Mouse (Mus musculus) mouse embryonic stem cell (cell line): Measurements from ENCODE around the gene Vhl.

Experiments
- in situ Hi-C, 2 experiments: fragments of 300-500 bp; cut with MboI; formaldehyde crosslinking; loops; 1 replicate in 1 of 2; 3 replicates in 1 of 2; pipeline ENCODE4 v1.14.3; 2019 to 2020; ENCODE audit warnings: low sequenced_read_pairs in 2 of 2, low pct_unique_long_range_greater_than_20kb in 1 of 2, mixed read lengths in 1 of 2; ENCODE audit not compliant: unreplicated experiment in 1 of 2

The Vhl gene

DNA sequence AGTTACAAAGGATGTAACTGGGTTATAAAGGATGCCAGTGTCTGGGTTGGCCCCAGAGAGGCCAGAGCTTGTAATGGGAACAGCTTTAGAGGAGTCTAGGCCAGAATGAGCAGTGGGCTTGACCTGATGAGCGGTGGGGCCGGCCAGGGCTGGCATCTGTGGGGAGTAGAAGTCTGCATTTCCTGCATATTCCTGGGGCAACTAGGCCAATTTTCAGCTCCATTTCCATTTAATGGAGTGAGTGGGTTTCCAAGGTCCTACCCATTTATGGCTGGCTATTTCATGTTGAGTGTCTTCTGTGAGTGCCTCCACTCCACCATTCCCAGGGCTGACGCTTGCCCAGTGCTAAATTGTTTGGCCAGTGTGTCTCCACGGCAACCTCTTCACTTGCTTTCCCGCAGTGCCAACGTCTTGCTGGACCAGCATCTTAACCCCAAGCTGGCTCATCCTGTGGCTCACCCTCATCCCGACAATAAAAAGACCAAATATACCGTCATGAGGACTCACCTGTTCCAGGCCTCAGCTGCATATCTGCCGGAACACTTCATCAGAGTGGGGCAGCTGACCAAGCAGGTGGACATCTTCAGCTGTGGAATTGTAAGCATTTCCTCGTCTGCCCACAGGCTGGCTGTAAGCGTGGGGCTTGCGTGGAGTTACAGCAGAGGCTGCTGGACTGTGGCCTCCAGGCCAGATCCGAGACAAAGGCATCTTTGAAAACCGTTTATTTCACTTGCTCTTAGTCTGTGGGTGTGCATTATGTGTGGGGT, 54.7 kb downstream of the Vhl start:
- in situ Hi-C loops = no loop called here

GRCm38 (mm10) chr6:113679993-113680566, 56.3 kb downstream of the Vhl start:
- in situ Hi-C loops = no loop called here
